Mouse (Mus musculus): ENCODE results near the gene Rnf208. TPM values are rescaled to one million over a fixed set of nuclear protein-coding genes. Genes with fewer than 3 reads are reported as not detected.

The Rnf208 gene
- total and polyA plus RNA-seq, 2 experiments from 2014 or later, result 77.6 to 205 TPM

GRCm38 (mm10) chr2:25229582-25229981 is 12.5 kb upstream of the Rnf208 start:
- no peaks in the 10 kb centered on the region for H3K9me3 ChIP-seq (ENCODE audit: low read length)
- no peak overlapping the region for H3K27ac ChIP-seq (ENCODE audit: low read depth, low read length)
- no peak overlapping the region for H3K4me3 ChIP-seq (ENCODE audit: low read depth, low read length)
- no peak overlapping the region for H3K9ac ChIP-seq
- ATAC-seq (no peak), DNase-seq (no peak)
- no peaks in the 10 kb centered on the region; the same call in 1 of the 2 replicates for H3K27me3 ChIP-seq (ENCODE audit: insufficient read depth, low read length)
- no peak overlapping the region for H3K4me2 ChIP-seq (ENCODE audit: low read depth)
- peaks cover 11% of the 10 kb centered on the region; the same call in 1 of the 2 replicates for H3K4me1 ChIP-seq (ENCODE audit: insufficient read depth)
- 80% methylated on average over 5 of the region's 5 CpGs for WGBS
- TF ChIP-seq CTCF (IDR thresholded peaks at IDR 0.05; ENCODE audit: low read depth), result no peak
- H3K36me3 ChIP-seq (ENCODE audit: insufficient read depth), result no peaks in the 10 kb centered on the region

- H3K36me3 ChIP-seq (ENCODE audit: insufficient read depth), result no peaks in the 10 kb centered on the region
- H3K9ac ChIP-seq, result no peak overlapping the region
- H3K27me3 ChIP-seq (ENCODE audit: insufficient read depth, low read length), result no peaks in the 10 kb centered on the region; the same call in 1 of the 2 replicates
- no peak overlapping the region for H3K27ac ChIP-seq (ENCODE audit: low read depth, low read length)
- ATAC-seq (no peak), DNase-seq (no peak)
- H3K4me2 ChIP-seq (ENCODE audit: low read depth), result no peak overlapping the region
- peaks cover 9% of the 10 kb centered on the region; the same call in 1 of the 2 replicates for H3K4me1 ChIP-seq (ENCODE audit: insufficient read depth)
- 86% methylated on average over 7 of the region's 7 CpGs for WGBS
- TF ChIP-seq CTCF (IDR thresholded peaks at IDR 0.05; ENCODE audit: low read depth), result no peak
- H3K9me3 ChIP-seq (ENCODE audit: low read length), result no peaks in the 10 kb centered on the region
- H3K4me3 ChIP-seq (ENCODE audit: low read depth, low read length), result no peak overlapping the region
These were observed 11.5 kb upstream of the Rnf208 start for GRCm38 (mm10) chr2:25230581-25230980.

- ATAC-seq (no peak), DNase-seq (no peak)
- Histone ChIP-seq H3K9ac (no peak overlapping the region), H3K36me3 (ENCODE audit: insufficient read depth) (no peaks in the 10 kb centered on the region), H3K27me3 (ENCODE audit: insufficient read depth, low read length) (no peaks in the 10 kb centered on the region; the same call in 1 of the 2 replicates), H3K4me1 (ENCODE audit: insufficient read depth) (peaks cover 7% of the 10 kb centered on the region; the same call in 1 of the 2 replicates), H3K4me2 (ENCODE audit: low read depth) (no peak overlapping the region), H3K9me3 (ENCODE audit: low read length) (no peaks in the 10 kb centered on the region), H3K4me3 (ENCODE audit: low read depth, low read length) (no peak overlapping the region), H3K27ac (ENCODE audit: low read depth, low read length) (no peak overlapping the region)
- no peak for TF ChIP-seq CTCF (IDR thresholded peaks at IDR 0.05; ENCODE audit: low read depth)
- WGBS, result 49% methylated on average over 12 of the region's 12 CpGs
These were observed 11.0 kb upstream of the Rnf208 start for GRCm38 (mm10) chr2:25231038-25231437.

- WGBS, result 76% methylated on average over 4 of the region's 4 CpGs
- no peak for TF ChIP-seq CTCF (IDR thresholded peaks at IDR 0.05; ENCODE audit: low read depth)
- no peak for ATAC-seq
These were observed 8.6 kb upstream of the Rnf208 start for GRCm38 (mm10) chr2:25233421-25233820.

GRCm38 (mm10) chr2:25234050-25234449 is 8.0 kb upstream of the Rnf208 start, which contains the start of gene Slc34a3:
Gene Slc34a3, minus strand, starts transcription at chr2:25234364.
- H3K4me3 ChIP-seq (ENCODE audit: low read depth, low read length), result no peak within 1 kb of the TSS
- H3K9me3 ChIP-seq (ENCODE audit: low read length), result no peaks in the 10 kb centered on the region
- no peak within 1 kb of the TSS for H3K9ac ChIP-seq
- 87% methylated on average over 3 of the region's 3 CpGs for WGBS
- H3K27me3 ChIP-seq (ENCODE audit: insufficient read depth, low read length), result no peaks in the 10 kb centered on the region; the same call in 1 of the 2 replicates
- no peak within 1 kb of the TSS for H3K27ac ChIP-seq (ENCODE audit: low read depth, low read length)
- ATAC-seq (no peak), DNase-seq (no peak)
- H3K36me3 ChIP-seq (ENCODE audit: insufficient read depth), result no peaks in the 10 kb centered on the region
- no peak within 1 kb of the TSS for H3K4me2 ChIP-seq (ENCODE audit: low read depth)
- TF ChIP-seq CTCF (IDR thresholded peaks at IDR 0.05; ENCODE audit: low read depth), result no peak
- H3K4me1 ChIP-seq (ENCODE audit: insufficient read depth), result peaks cover 2% of the 10 kb centered on the region; the same call in 1 of the 2 replicates

More at GRCm38 (mm10) chr2:25233421-25233820, 8.6 kb upstream of the Rnf208 start:
- DNase-seq, result no peak
- H3K27ac ChIP-seq (ENCODE audit: low read depth, low read length), result no peak overlapping the region
- no peaks in the 10 kb centered on the region for H3K9me3 ChIP-seq (ENCODE audit: low read length)
- H3K36me3 ChIP-seq (ENCODE audit: insufficient read depth), result no peaks in the 10 kb centered on the region
- H3K4me3 ChIP-seq (ENCODE audit: low read depth, low read length), result no peak overlapping the region
- no peak overlapping the region for H3K9ac ChIP-seq
- no peak overlapping the region for H3K4me2 ChIP-seq (ENCODE audit: low read depth)
- H3K27me3 ChIP-seq (ENCODE audit: insufficient read depth, low read length), result no peaks in the 10 kb centered on the region; the same call in 1 of the 2 replicates
- H3K4me1 ChIP-seq (ENCODE audit: insufficient read depth), result peaks cover 7% of the 10 kb centered on the region; the same call in 1 of the 2 replicates

GRCm38 (mm10) chr2:25234551-25235220 is 7.4 kb upstream of the Rnf208 start:
- 87% methylated on average over 5 of the region's 5 CpGs for WGBS
- ATAC-seq (no peak), DNase-seq (no peak)
- no peak for TF ChIP-seq CTCF (IDR thresholded peaks at IDR 0.05; ENCODE audit: low read depth)
- Histone ChIP-seq H3K9me3 (ENCODE audit: low read length) (no peaks in the 10 kb centered on the region), H3K36me3 (ENCODE audit: insufficient read depth) (no peaks in the 10 kb centered on the region), H3K27ac (ENCODE audit: low read depth, low read length) (no peak overlapping the region), H3K4me3 (ENCODE audit: low read depth, low read length) (no peak overlapping the region), H3K9ac (no peak overlapping the region), H3K4me2 (ENCODE audit: low read depth) (no peak overlapping the region), H3K4me1 (ENCODE audit: insufficient read depth) (no peaks in the 10 kb centered on the region), H3K27me3 (ENCODE audit: insufficient read depth, low read length) (no peaks in the 10 kb centered on the region; the same call in 1 of the 2 replicates)

- Histone ChIP-seq H3K27ac (ENCODE audit: low read depth, low read length) (no peak within 1 kb of the TSS), H3K36me3 (ENCODE audit: insufficient read depth) (no peaks in the 10 kb centered on the region), H3K27me3 (ENCODE audit: insufficient read depth, low read length) (no peaks in the 10 kb centered on the region; the same call in 1 of the 2 replicates), H3K4me3 (ENCODE audit: low read depth, low read length) (no peak within 1 kb of the TSS), H3K9ac (no peak within 1 kb of the TSS), H3K4me2 (ENCODE audit: low read depth) (no peak within 1 kb of the TSS), H3K9me3 (ENCODE audit: low read length) (no peaks in the 10 kb centered on the region), H3K4me1 (ENCODE audit: insufficient read depth) (peaks cover 5% of the 10 kb centered on the region)
- no peak for DNase-seq
- WGBS, result 45% methylated on average over 8 of the region's 8 CpGs
- ATAC-seq, result no peak
- TF ChIP-seq CTCF (IDR thresholded peaks at IDR 0.05; ENCODE audit: low read depth), result no peak
These were observed 5.4 kb upstream of the Rnf208 start, which contains the start of gene Rnf224 for GRCm38 (mm10) chr2:25236614-25237013. Gene Rnf224, minus strand, starts transcription at chr2:25236787.
